Mouse (Mus musculus) hindbrain, embryonic 11.5 days (tissue): ENCODE results near the gene C2. TPM values are rescaled to one million over a fixed set of nuclear protein-coding genes. Genes with fewer than 3 reads are reported as not detected.

Experiments
- ATAC-seq: fragments of 200-750 bp; cut with Nextera tagmentation; 2 replicates; pipeline ENCODE4 v1.8.0; 2017; ENCODE audit warnings: mild to moderate bottlenecking, moderate TSS enrichment, moderate library complexity; ENCODE audit not compliant: low FRiP score
- DNase-seq: peaks from one replicate; pipeline ENCODE4 v3.0.0-alpha.2; 2015; ENCODE audit warnings: low spot score
- H3K27ac ChIP-seq: fragments of 300-500 bp; sonication (generic); 2 replicates; pipeline ENCODE4 v1.5.1; 2014; ENCODE audit warnings: mild to moderate bottlenecking, low read depth, low read length
- H3K27me3 ChIP-seq: fragments of 300-500 bp; sonication (generic); 2 replicates; pipeline ENCODE4 v1.6.1; 2014; ENCODE audit warnings: mild to moderate bottlenecking, low read length, moderate library complexity, mixed read lengths; ENCODE audit not compliant: control insufficient read depth, insufficient read depth
- H3K36me3 ChIP-seq: fragments of 300-500 bp; sonication (generic); 2 replicates; pipeline ENCODE4 v1.6.1; 2014; ENCODE audit warnings: mild to moderate bottlenecking, low read length, moderate library complexity, mixed read lengths; ENCODE audit not compliant: control insufficient read depth, insufficient read depth
- H3K4me1 ChIP-seq: fragments of 300-500 bp; sonication (generic); replicated peaks from 2 replicates; pipeline ENCODE4 v1.6.1; 2014; ENCODE audit warnings: low read length, mixed read lengths; ENCODE audit not compliant: control insufficient read depth, insufficient read depth
- H3K4me2 ChIP-seq: fragments of 300-500 bp; sonication (generic); replicated peaks from 2 replicates; pipeline ENCODE4 v1.6.1; 2014; ENCODE audit warnings: mild to moderate bottlenecking, low read depth, low read length
- H3K4me3 ChIP-seq: fragments of 300-500 bp; sonication (generic); 2 replicates; pipeline ENCODE4 v1.5.1; 2014; ENCODE audit warnings: low read depth, low read length
- H3K9ac ChIP-seq: fragments of 300-500 bp; sonication (generic); 2 replicates; pipeline ENCODE4 v1.6.1; 2014; ENCODE audit warnings: low read depth, low read length
- H3K9me3 ChIP-seq: fragments of 300-500 bp; sonication (generic); 2 replicates; pipeline ENCODE4 v1.6.1; 2016; ENCODE audit warnings: low read length; ENCODE audit not compliant: control insufficient read depth
- WGBS: fragments of 180-500 bp; shearing (Covaris S2); extraction: QIAGEN DNeasy Blood & Tissue Kit; methylation state at CpG from one replicate; pipeline ENCODE4 v1.1.7; 2014; 5-methylcytosine and 5-hydroxymethylcytosine counted together
- polyA plus RNA-seq: library from polyadenylated mRNA; unstranded; fragments of >200 nt; fragmentation: Nextera tagmentation; extraction: Ambion mirVana; gene quantifications from 2 replicates; pipeline ENCODE4 v1.2.1, GENCODE M21; 2014

The C2 gene
- polyA plus RNA-seq, result 0.64 and 1.2 TPM in 2 replicates

DNA sequence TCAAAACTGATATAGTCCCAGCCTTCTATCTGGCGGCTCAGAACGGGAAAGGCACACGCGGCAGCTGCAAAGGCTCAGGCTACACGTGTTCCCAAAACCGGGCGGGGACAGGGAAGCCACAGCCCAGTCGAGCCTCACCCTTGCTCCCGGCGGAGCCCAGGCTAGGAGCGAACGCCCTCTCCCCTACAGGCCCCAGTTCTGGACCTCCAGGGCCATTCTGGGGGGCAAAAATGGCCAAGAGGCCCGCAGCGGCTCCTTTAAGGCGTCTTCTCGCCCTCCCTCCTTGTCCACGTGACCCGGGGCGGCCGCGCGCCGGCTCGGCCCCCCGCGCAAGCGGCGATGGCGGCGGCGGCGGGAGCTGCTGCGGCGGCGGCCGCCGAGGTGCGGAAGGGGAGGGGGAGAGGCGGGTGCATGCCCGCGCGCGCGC lies at the start of gene C2, which contains the start of gene Ehmt2:
C2 (minus strand) TSS at position 106 of the 427 bp plus-strand sequence.
Ehmt2 (plus strand) TSS at position 310 of the 427 bp plus-strand sequence.
- WGBS, result 1% methylated on average over 17 of the region's 44 CpGs
- Histone ChIP-seq H3K9ac (peak within 1 kb of the TSS; percentile 89), H3K27me3 (no peaks in the 10 kb centered on the region), H3K4me3 (peak within 1 kb of the TSS; percentile 78), H3K9me3 (no peaks in the 10 kb centered on the region), H3K27ac (peak within 1 kb of the TSS; percentile 97), H3K4me1 (peaks cover 10% of the 10 kb centered on the region), H3K36me3 (peaks cover 9% of the 10 kb centered on the region), H3K4me2 (peak within 1 kb of the TSS; percentile 93)
- peak; percentile 89 for DNase-seq
- ATAC-seq, result peak; percentile 18

DNA sequence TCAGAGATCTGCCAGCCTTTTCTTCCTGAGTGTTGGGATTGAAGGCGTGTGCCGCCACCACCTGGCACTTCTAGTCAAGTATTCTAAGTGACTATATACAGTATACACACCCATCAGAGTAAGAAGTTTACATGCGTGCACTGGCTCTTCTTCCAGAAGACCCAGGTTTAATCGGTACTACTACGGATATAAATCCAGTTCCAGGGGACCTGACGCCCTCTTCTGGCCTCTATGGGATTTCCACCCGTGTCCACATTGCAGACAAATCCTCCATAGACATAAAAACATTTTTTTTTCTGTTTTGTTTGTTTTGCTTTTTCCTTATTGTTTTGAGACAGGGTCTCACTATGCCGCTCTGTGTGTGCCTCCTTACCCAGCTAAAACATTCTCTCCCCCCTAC lies 49.5 kb upstream of the C2 start:
- no peak overlapping the region for H3K4me2 ChIP-seq
- no peaks in the 10 kb centered on the region for H3K27me3 ChIP-seq
- H3K9ac ChIP-seq, result no peak overlapping the region
- no peaks in the 10 kb centered on the region for H3K9me3 ChIP-seq
- H3K36me3 ChIP-seq, result peaks cover 12% of the 10 kb centered on the region
- ATAC-seq (no peak), DNase-seq (peak; percentile 59)
- 34% methylated on average over 8 of the region's 8 CpGs for WGBS
- no peak overlapping the region for H3K27ac ChIP-seq
- no peak overlapping the region for H3K4me3 ChIP-seq
- H3K4me1 ChIP-seq, result 0 out of 2 replicates have a peak, but pooled peaks cover 6% of the 10 kb centered on the region

DNA sequence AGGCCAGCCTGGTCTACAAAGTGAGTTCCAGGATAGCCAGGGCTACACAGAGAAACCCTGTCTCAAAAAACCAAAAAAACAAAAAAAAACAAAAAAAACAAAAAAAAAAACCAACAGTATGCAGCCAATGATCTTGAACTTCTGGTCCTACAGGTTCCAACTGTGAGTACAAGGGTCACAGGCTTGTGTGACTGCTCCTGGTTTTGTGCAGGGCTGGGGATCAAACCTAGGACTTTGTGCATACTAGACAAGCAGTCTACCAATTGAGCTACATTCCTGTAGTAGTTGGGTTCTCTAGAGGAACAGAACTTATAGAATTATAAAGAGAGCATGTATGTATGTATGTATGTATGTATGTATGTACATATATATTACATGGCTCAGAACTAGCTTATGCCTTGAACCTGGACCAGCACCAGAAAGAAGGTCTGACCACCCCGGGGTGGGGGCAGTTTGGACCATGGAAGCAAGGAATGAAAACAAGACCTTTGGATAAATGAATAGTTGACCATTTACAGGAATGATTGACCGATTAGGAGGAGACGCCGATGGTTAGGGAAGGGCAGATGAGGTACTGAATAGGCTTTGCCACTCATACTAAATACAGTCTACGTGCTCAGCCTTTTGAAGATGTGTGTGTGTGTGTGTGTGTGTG lies 48.5 kb upstream of the C2 start:
- Histone ChIP-seq H3K9me3 (no peaks in the 10 kb centered on the region), H3K27me3 (no peaks in the 10 kb centered on the region), H3K27ac (no peak overlapping the region), H3K9ac (no peak overlapping the region), H3K4me3 (no peak overlapping the region), H3K4me2 (no peak overlapping the region), H3K36me3 (peaks cover 12% of the 10 kb centered on the region), H3K4me1 (0 out of 2 replicates have a peak, but pooled peaks cover 6% of the 10 kb centered on the region)
- no peak for ATAC-seq
- no peak for DNase-seq
- 92% methylated on average over 5 of the region's 5 CpGs for WGBS

DNA sequence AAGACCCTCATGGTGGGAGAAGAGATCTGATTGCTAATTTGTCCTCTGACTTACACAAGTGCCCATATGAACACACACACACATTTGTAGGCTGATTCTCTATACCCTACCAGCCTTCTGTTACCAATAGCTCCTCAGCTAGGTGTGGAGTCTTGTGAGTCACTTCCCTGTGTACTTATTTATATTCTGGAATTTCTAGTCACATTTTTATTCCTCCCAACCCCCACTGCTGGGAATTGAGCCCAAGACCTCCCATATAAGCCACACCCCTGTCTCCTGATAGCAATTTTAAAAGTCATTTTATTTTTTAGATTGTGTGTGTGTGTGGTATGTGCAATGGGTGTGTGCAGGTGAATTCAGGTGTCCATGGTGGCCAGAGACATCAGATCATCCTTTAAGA lies 46.3 kb upstream of the C2 start:
- Histone ChIP-seq H3K9me3 (no peaks in the 10 kb centered on the region), H3K36me3 (no peaks in the 10 kb centered on the region; the same call in 1 of the 2 replicates), H3K27me3 (no peaks in the 10 kb centered on the region), H3K4me3 (no peak overlapping the region), H3K9ac (no peak overlapping the region), H3K4me1 (no peaks in the 10 kb centered on the region), H3K27ac (no peak overlapping the region), H3K4me2 (no peak overlapping the region)
- no peak for DNase-seq
- ATAC-seq, result no peak

DNA sequence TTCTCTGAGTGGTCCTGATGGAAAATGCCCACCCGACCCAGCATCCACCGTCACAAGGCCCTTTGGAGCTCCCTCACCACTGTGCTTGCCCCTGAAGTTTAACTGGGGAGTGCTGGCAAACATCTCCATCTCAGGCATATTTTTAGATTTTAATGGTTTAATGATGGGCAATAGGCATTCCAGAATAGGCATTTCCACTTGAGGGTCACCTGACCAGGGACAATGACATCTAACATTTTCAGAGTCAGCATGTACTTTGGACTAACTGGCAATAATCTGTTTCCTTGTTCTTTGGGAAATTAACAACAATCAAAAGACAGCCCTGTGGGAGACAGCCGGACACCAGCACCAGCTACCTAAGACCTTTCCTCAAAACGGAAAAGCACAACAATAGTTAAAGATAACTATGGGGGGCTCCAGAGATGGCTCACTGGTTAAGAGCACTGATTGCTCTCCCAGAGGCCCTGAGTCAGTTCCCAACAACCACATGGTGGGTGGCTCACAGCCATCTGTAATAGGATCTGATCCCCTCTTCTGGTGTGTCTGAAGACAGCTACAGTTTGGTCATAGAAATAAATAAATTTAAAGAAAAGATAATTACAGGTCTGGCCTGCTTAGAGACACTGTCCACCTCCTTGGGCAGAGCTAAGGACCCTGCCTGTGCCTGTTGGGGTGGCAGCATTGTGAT lies 45.2 kb upstream of the C2 start:
- H3K4me2 ChIP-seq, result no peak overlapping the region
- DNase-seq (no peak), ATAC-seq (no peak)
- H3K9me3 ChIP-seq, result no peaks in the 10 kb centered on the region
- no peak overlapping the region for H3K4me3 ChIP-seq
- H3K9ac ChIP-seq, result no peak overlapping the region
- H3K27ac ChIP-seq, result no peak overlapping the region
- H3K27me3 ChIP-seq, result no peaks in the 10 kb centered on the region
- H3K36me3 ChIP-seq, result no peaks in the 10 kb centered on the region
- 83% methylated on average over 4 of the region's 4 CpGs for WGBS
- no peaks in the 10 kb centered on the region for H3K4me1 ChIP-seq

DNA sequence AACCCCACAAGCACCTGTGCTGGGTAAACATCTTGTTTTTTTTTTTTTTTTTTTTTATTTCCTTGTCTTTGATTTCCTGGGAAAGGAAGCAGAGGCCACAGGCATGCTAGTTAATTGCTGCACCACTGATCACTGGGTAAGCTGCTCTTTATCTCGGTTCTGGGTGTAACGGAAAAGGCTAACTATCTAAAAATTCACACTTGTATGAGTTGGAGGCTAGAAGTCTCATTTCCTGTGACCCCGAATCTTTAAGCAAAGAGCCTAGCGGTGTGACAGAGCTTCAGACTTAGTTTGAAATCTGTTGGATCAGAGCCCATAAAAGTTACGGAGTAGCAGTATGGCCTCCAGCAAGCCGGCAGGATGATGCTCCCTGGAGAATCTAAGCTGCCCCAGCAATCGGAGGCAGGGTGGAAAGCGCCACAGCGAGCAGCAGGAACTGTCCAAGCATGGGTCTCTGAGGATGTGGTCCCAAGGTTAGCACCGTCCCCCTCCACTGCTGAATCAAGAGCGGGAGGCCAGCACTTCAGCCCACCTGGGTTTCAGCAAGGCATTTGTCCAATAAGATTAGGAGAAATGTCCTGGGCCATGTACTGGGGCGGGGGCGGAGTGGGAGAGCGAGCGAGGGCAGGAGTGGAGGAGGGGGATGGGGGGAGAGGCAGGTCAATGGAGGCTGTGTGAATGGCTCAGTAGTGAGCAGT lies 43.4 kb upstream of the C2 start:
- 15% methylated on average over 15 of the region's 15 CpGs for WGBS
- no peaks in the 10 kb centered on the region for H3K27me3 ChIP-seq
- H3K27ac ChIP-seq, result no peak overlapping the region
- H3K9me3 ChIP-seq, result no peaks in the 10 kb centered on the region
- peak overlapping the region; percentile 22 for H3K4me2 ChIP-seq
- H3K36me3 ChIP-seq, result no peaks in the 10 kb centered on the region
- H3K4me3 ChIP-seq, result no peak overlapping the region
- ATAC-seq, result no peak
- H3K9ac ChIP-seq, result no peak overlapping the region; the same call in 1 of the 2 replicates
- DNase-seq, result peak; percentile 30
- H3K4me1 ChIP-seq, result no peaks in the 10 kb centered on the region

DNA sequence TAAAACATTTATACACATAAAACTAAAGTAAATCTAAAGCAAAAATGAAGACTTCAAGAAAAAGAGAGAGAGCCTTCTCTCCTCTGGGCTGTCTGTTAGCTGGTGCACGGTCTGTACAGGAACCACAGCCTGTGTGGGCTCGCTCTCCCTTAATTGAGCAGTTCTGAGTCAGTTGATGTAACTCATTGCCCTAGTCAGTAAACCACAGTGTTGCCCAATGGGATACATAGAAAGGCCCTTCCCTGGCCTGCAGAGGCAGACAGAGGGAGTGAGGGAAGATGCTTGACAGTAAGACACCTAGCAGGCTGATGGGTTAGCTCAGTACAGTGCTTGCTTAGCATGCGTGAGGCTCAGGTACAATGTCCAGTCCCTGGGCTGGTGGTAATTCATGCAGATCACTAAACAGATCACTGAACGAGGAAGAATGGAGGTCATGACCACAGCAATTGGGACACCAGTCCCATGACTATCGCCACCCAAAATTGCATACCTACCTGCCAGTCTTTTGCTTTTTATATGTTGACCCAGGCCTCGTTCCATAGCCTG lies 40.0 kb upstream of the C2 start:
- Histone ChIP-seq H3K27ac (no peak overlapping the region), H3K36me3 (no peaks in the 10 kb centered on the region), H3K4me1 (no peaks in the 10 kb centered on the region), H3K4me2 (no peak overlapping the region), H3K9me3 (no peaks in the 10 kb centered on the region), H3K27me3 (no peaks in the 10 kb centered on the region), H3K4me3 (no peak overlapping the region), H3K9ac (no peak overlapping the region)
- ATAC-seq (no peak), DNase-seq (no peak)
- WGBS, result 90% methylated on average over 6 of the region's 6 CpGs

DNA sequence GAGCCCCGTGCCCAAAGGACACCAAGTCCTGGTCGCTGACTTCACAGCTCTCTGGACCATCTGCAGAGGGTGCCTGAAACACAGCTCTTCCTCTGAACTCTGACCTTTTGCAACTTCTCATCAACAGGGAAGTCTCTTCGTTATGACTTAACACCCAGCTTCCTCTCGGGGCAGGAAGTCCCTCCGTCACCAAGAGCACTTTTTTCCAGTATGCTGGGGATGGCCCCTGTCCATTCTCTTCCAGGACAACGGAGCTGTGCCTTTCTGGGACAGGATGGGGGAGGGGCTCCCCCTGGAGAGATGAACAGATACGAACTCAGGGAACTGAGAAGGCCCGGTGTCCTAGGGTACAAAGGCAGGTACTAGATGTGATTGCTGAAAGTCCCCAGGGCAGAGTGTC lies 36.8 kb upstream of the C2 start:
- DNase-seq (no peak), ATAC-seq (no peak)
- Histone ChIP-seq H3K4me2 (no peak overlapping the region), H3K9ac (no peak overlapping the region), H3K4me1 (0 out of 2 replicates have a peak, but pooled peaks cover 3% of the 10 kb centered on the region), H3K9me3 (no peaks in the 10 kb centered on the region), H3K4me3 (no peak overlapping the region), H3K36me3 (no peaks in the 10 kb centered on the region), H3K27ac (no peak overlapping the region), H3K27me3 (no peaks in the 10 kb centered on the region)
- 47% methylated on average over 8 of the region's 8 CpGs for WGBS
